Mouse (Mus musculus) heart, adult 18-20 months (tissue): ENCODE measurements at regions not wholly inside any gene's neighbourhood (a gene's known extent, or its start where the extent isn't known, plus 50 kb on each side); places are given as distances from the start of the nearest gene placed in this dataset.

Experiments used
- DNase-seq, 2 experiments: peaks; one replicate each; pipeline ENCODE4 v3.0.0; 2021 to 2022; ENCODE audit warnings: mixed read lengths in 1 of 2

DNA sequence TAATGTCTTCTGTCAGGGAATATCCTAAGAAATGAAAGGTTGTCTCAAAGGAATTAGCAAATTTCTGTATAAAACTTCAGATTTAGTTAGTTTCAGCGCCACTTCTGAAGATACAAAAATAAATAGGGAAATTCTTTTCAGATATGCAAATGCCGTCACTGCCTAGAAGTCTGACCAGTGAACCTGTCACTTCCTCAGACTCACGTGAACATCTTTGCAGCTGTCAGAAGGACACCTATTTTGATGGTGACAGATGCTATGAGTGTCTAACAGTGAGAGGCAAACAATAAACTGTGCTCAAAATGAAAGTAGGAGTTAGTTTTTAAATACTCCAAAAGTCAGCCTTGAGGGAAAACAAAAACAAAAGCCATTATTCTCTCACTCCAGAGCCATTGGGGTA, 57.5 kb upstream of the Igf1r start:
- no peak for DNase-seq

DNA sequence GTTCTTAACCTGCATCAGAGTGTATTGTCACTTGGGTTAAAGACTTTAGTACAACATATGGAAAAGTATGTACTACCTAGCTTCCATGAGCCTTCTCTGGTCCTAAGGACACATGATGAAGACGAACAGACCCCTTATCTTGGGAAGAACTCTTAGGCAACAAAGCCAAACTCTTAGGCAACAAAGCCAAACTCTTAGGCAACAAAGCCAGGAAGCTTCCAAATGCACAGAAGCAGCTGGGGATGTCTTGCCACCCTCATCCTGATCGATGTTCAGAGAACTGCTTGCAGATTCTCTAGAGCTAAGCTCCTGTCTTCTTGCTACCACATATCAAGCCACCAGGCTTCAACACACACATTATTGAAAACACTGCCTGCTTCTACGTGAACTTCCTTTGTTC, 59.7 kb upstream of the Igf1r start:
- DNase-seq: no peak

DNA sequence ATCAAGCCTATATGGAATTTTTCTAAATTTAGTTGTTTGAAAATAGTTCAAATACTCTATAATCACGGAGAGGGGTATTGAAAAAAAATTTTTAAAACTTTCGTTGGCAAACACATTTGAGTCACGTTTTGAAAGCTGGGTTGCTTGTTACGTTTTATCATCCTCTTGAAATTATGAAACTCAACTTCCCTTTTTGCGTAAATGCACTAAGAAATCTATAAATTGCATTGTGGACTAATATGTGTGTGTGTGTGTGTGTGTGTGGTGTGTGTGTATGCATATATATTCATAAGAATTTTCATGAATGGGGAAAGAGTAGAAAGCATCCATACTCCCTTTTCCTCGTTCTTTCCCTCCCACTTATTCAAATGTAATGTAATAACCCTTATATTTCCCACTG, 69.6 kb upstream of the Igf1r start:
- no peak for DNase-seq

DNA sequence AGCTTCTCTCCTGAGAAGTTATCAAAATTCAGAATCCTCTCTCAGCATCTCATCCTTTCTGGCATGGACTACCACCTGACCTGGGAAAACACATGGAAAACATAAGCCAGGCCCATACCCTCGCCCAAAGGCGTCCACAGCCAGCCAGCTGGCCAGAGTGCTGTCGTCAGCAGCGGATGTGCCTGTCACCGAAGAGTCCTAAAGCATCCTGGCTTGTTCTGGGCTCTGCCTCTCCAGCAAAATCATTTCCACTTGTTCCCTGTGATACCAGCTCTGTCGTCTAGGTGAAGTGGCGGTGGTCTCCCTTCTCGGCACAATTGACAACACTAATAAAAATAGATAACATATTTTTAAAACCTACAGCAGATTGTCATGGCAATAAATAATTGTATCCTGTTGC, 70.0 kb upstream of the Igf1r start:
- no peak for DNase-seq

DNA sequence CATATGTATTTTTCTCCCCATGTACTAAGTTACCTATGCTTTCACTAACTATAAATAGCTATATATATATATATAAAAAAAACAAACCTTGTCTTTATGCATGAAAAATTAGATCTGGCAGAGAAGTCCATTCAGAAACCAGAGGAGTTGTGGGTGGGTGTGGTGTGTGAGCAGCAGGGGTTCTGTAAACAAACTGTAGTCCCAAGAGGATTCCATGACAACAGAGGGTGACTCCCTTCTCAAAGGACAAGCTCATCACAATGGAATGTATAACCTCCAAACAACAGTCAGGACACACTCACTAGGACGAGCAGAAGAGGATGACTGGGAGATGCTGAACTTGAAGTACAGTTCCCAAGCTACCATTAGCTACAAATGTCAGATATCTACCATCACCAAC, 74.4 kb upstream of the Igf1r start:
- DNase-seq: no peak

DNA sequence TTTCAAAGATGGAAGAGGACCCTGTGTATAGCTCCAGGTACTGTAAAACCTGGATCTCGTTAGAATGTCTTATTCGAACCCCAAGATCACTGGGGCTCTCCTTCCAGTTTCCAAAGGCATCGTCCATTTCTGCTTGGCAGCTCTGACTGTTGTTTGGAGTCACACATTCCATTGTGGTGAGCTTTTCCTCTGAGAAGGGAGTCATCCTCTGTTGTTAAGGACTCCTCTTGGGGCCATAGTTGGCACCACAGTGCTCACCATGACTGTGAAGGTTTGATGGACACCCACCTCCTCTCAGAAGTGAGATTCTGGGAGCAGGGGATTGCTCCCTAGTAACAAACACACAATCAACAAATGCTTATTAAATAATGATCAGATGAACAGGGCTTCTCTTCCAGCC, 75.0 kb upstream of the Igf1r start:
- no peak for DNase-seq

DNA sequence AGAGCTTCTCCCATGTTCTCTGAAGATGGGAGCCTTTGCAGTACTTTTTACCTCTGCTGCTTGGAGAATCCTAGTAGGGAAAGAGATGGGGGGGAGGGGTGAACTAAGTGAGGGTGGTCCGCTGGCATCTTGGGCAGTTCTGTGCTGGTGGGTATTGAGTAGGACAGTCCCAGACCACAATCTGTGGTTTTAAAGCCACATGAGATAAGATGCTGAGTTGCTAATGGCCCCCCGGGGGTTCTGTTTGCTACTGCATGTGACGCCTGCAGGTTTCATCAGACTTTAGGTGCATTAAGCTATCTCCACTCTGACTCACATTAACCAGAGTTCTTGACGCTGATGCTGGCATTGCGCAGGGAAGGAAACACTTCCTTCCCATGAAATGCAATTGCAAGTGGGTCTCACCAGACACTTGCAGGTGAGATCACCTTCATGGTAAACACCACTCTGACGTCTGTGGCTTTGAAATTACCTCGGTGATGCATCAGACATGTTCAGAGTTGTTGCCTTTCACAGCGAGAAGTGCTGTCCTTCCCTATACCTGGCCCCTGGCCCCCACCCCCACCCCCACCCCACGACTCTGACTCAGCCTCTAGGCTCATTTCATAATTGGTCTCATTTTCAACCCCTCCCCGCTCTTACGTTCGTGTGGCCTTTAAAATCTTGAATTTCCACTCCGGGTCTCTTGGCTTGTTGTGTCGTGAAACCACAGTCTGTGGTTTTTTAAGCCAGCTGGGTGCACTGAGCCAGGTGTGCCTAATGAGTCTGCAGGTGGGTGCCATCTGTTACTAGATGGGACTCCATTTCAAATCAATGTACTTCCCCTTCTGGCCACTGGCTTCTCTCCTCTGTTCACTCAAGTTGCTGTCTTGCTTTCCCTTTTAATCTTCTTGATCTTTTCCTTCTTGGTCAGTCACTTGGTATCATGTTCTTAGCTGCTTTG, 94.8 kb upstream of the Synm start:
- no peak for DNase-seq

DNA sequence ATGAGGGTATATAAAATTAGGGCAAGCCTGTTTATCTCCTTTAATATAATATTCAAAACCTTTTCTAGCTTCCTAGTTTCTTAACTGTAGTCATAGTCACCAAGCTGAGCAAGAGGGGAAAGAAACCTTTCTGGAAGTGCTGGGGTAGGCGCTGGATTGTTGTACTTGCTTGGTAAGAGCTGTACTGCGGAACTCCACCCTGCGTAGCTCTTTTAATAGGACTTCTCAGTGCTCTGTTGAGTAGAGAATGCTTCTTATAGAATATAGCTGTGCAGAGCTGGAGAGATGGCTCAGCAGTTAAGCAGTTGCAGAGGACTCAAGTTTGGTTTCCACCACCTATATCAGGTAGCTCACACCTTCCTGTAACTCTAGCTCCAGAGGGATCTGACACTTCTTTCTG, 93.3 kb upstream of the Synm start:
- no peak for DNase-seq

DNA sequence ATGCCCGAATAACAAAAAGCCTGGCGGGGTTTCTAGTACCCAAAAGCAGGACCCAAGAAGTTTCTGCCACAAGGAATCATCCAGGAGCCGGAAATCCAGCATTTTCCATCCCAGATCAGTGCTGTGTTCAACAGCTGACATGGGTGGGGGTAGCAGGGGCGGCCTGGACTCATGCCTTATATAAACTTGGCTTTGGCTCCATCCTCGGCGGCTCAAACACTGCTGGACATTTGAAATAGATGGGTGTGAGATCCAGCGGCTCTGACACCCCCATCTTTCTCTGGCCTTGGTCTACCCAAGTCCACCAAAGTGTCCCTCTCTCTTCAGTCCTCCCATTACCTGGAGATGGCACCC, 89.9 kb upstream of the Synm start:
- DNase-seq: no peak

DNA sequence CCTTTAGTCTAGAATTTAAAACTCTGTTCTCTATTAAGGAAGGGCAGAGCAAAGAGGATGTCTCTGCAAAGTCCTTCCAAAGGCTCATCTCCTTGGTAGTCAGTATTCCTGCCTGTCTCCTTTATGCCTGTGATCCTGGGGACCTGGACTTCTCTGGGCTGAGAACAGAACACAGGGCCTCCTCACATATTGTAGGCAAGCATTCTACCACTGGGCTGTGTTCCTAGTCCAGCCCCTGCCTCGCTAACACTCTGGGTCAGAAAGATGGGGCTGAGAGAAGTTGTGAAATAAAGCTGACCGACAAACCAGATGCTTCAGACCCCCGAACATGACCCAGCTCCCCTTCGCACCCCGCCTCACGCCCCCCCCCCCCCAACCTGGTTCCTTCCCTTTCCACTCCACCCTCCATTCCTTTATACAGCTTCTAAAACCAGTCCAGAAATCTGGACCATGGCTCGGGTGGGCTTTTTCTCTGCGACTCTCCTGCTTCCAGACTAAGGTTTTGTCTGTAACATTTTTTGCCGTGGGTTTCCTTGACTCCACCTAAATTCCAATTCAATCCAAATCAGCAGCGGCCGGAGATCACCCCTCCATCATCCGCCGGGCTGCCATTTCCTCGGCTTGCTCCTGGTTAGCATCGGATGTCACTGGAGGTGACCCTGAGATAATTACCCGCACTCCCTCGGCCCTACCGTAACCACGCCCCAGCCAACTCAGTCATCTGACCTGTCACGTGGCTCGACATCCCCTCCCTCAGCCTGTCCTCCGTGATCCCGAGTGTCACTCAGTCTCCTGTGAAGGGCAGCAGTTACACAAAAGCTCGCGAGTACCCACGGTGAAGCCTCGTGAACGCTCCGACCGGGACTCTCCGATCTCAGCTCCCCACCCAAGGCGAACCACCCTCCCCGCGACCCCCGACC, 89.3 kb upstream of the Synm start:
- peak; percentile 48 to 66 for DNase-seq

DNA sequence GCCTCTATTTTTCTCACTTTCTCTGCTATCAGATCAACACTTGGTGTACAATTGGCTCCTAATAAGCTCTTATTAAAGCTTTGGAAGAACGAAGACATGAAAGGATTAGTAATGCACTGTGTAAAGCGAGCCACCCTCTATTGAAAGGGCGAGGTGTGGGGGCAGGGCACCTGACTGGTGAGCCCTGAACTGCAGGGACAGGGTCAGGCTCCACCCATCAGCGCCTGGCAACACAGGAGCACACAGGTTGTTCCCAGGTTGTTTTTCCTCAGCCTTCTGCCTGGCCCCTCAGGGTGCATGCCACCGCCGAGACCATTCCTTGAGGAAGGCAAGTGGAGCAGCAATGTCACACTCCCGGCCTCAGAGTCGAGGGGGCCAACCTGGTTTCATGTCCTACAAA, 87.3 kb upstream of the Synm start:
- no peak for DNase-seq

DNA sequence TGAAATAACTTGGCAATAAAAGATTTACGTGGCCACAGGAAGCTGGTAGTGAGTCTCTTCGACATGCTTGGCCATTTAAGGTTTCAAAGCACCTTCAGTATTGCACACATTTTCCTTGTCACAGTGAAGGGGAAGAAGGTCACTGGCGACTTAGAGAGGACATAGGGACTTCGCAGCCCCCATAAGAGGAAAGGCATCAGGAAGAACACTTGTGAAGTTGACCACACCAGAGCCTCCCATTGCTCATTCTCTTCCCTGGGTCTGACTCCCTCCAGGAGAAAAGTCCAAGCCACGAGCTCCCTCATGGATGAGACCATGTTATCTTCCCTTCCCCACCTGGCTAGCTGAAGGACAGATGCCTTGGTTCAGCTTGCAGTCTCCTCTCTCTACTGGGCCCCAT, 77.4 kb upstream of the Synm start:
- DNase-seq: no peak

DNA sequence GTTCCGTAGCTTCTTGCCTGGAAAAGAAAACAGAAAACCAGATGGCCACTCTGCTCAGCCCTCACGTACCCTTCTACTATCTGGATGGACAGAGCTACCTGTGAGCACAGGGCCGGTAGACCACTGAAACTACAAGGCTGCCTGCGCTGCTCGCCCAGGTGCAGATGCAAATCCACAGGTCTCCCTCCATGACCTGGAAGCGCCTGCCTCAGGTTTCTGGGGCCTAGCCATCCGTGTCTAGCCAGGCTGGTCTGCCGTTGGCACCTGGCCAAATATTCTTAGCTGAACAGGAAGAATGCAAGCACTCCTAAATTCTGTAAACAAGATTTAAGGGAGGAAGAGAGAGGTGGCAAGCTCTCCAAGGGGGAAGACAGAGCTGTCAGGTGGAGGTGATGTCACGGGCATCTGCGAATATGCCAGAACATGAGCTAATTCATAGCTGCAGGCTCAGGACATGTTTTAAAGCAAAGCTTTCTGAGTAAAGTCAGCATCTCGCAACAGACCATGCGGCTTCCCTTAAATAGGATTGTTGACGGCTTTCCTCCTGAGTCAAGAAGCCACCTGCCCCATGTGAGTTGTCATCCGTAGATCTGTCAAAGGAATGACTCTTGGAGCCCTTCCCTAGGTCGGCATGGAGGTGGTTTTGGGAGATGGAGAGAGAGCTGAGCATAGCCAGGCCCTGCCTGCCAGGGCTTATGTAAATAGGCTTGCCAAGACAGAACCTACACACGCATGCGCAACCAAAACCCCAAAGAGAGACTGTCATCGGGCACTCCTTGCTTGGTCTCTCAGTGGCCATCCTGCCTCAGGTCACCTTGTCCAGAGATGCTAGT, 76.8 kb upstream of the Synm start:
- DNase-seq: no peak

DNA sequence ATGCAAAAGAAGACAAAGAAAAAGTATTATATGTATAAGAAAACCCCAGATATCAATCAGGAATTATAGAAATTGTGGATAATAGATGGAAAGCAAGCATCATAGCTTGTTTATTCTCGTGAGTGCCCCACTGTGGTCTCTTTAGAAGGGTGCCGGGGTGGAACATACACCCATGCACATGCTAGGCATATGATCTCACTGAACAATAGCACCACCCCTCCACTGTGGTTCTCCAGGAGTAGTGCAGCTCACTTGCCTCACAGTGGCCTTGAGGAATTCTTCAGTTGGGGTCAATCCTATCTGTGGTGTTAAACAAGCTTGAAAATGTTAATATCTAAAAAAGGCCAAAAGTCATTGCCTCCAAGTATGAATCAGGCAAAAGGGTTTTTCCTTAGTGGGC, 72.2 kb upstream of the Synm start:
- DNase-seq: no peak

DNA sequence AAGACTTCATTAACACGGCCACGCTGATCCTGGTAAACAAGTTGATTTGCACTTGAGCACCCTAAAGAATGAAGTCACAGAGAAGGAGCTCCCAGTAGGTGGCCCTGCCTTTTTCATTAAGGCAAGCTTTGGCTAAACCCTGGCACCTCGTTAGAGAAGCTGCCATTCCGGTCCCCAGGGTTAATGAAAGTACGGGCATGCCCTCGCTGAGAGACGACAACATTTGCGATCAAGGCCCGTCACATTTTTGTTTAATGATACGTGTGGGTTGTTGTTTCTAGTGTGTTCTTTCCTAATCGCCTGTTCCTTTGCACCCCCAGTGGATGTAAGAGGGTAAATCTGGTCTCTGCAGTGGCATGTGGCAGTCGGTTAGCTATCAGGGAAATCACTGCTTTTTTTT, 67.8 kb upstream of the Synm start:
- DNase-seq: no peak

DNA sequence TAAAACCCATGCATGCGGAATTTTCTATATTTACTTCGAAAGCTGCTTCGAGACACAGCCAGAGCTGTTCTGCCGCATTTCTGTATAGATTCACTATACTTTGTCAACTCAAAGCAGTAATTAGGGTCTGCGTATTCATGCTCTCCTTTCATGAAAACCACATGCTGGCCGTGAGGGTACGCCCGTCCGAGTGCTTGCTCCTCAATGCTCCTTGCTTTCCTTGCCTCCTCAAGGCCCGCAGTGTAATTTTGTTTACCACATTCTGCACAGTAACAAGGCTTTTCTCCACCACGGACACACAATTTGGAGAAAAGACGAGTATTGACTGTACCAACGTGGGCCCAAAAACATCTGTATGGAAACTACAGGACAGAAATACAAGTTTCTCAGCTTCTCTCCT, 67.4 kb upstream of the Synm start:
- DNase-seq: no peak

DNA sequence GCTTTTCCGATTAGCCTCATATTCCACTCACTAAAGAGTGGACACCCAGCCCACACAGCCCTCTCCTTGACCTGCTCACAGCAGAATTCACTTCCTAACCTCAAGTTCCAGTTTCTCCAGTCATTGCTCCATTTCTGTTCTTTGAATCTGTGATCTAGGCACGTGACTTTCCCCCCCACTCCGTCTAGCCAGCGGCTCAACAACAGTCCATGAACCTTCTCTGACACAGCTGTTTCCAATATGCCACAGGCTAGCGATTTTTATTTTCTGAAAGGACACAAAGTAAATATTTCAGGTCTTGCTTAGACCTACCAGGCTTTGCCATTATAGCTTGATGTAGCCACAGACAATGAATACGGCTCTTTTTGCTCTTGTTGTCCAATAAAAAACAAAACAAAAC, 66.8 kb upstream of the Synm start:
- no peak for DNase-seq

DNA sequence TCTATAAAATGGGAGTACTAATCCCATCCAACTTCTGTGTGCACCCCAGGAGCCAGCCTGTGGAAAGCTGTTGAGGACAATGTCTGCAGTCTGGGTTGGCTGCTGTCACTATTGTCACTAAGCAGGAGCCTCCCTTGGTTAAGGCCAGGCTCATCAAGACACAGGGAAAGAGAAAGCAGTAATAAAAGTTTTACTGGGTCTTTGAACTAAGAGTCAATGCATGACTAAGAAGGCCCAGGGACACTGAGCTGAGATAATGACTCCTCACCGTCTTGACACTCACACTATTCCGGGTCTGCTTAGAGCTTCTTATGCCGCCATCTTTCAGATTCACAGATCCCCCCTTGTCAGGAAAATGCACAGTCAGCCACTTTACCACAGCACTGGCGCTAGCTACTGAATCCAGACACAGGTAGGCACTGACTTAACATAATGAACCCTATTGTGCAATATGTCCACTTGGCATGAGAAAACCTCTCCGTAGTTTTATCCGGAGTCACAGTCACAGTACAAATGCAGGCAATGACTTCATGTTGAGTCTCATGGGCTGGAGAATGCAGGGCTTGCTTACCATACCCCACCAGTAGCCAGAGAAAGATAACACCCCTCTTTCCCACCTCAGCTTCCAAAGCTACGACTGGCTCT, 66.2 kb upstream of the Synm start:
- DNase-seq: no peak

DNA sequence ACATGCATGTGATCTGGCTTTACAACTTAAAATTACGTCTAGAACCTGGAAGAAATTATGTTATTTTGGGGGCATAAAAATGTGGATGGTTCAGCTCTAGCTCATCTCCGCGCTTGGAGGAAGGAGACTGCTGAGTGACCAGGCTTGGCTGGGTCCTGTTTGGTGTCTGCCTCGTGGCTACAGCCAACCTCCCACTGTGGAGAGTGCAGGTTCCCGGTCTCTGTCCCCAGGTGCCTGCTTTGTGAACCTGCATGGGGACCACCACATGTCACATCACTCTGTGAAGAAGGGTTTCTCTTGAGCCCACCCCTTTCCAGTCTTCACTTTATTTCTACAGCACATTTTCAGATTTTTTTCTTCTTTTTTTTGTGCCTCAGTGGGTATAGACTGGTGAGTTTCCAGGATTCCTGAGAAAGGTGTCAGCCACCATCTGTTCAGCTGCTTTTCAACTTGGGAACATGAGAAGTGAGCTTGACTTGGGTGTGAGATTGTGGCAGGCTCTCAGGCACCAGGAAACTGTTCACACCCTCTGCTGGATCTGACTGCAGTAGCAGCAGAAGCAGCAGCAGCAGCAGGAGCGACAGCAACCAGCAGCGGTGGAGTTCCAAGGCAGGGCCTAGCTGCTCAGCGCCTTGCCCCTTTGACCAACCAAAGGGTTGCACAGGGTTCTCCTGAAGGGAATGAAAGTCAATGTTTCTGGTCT, 64.6 kb upstream of the Synm start:
- DNase-seq: no peak

DNA sequence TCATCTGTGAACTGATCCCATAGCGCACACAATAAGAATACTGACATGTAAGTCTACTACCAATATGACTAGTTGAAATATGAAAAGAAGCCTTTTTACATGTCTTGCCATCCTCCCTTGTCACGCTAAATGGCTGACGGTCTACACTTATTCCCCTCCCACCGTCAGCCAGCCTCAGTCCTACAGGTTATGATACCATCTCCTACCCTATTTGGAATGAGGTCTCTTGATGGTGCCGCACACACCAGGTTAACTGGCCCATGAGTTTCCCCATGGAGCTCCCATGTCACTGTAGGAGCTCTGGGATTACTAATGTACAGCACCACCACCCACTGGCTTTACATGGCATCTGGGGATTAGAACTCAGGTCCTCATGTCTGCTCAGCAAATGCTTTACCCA, 60.0 kb upstream of the Synm start:
- no peak for DNase-seq

DNA sequence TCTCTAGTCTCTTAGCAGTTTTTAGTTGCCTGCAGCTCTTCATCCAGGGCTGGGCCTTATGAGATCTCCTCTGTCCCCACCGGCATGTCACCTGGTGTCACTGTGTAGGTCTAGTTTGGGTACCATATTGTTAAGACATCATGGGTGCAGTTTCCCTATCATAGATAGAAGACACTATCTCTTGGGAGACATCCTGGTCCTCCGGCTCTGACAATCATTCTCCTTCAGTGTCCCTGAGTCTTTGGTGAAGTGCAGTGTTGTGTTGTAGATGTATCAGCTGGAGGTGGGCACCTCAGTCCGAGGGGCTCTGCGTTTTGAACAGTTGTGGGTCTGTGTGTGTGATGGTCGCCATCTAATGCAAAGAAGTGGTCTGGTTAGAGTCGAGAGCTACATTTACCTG, 58.0 kb upstream of the Synm start:
- no peak for DNase-seq
